Mouse (Mus musculus): ENCODE results near the gene Rab11fip3. TPM values are rescaled to one million over a fixed set of nuclear protein-coding genes. Genes with fewer than 3 reads are reported as not detected.

Gene Rab11fip3
- polyA plus RNA-seq, 1 experiment: 26.2 TPM

- Histone ChIP-seq H3K27ac (ENCODE audit: control insufficient read depth, insufficient read depth, low read length) (no peak overlapping the region), H3K4me3 (ENCODE audit: control insufficient read depth, insufficient read depth, low read length) (no peak overlapping the region), H3K27me3 (ENCODE audit: control insufficient read depth, insufficient read depth, low read length) (no peaks in the 10 kb centered on the region), H3K4me1 (replicated peaks; ENCODE audit: control insufficient read depth, insufficient read depth, low read length) (peaks cover 7% of the 10 kb centered on the region), H3K36me3 (ENCODE audit: control insufficient read depth, insufficient read depth, low read length) (no peaks in the 10 kb centered on the region)
- 88% methylated on average over 5 of the region's 5 CpGs for WGBS
- TF ChIP-seq CTCF (IDR thresholded peaks at IDR 0.05; ENCODE audit: borderline replicate concordance, control insufficient read depth, extremely low read depth, insufficient read depth, low read length, poor library complexity) (no peak), POLR2A (IDR thresholded peaks at IDR 0.05; ENCODE audit: control insufficient read depth, extremely low read depth, insufficient read depth, low read length, poor library complexity) (no peak)
- no peak for DNase-seq
Observed at GRCm38 (mm10) chr17:25979829-25980738, 89.3 kb downstream of the Rab11fip3 start.

- H3K27ac ChIP-seq (ENCODE audit: control insufficient read depth, insufficient read depth, low read length): no peak overlapping the region
- H3K4me1 ChIP-seq (replicated peaks; ENCODE audit: control insufficient read depth, insufficient read depth, low read length): no peaks in the 10 kb centered on the region
- no peak for DNase-seq
- TF ChIP-seq POLR2A (IDR thresholded peaks at IDR 0.05; ENCODE audit: control insufficient read depth, extremely low read depth, insufficient read depth, low read length, poor library complexity) (no peak), CTCF (IDR thresholded peaks at IDR 0.05; ENCODE audit: borderline replicate concordance, control insufficient read depth, extremely low read depth, insufficient read depth, low read length, poor library complexity) (no peak)
- H3K27me3 ChIP-seq (ENCODE audit: control insufficient read depth, insufficient read depth, low read length): no peaks in the 10 kb centered on the region
- no peak overlapping the region for H3K4me3 ChIP-seq (ENCODE audit: control insufficient read depth, insufficient read depth, low read length)
- 74% methylated on average over 4 of the region's 4 CpGs for WGBS
- H3K36me3 ChIP-seq (ENCODE audit: control insufficient read depth, insufficient read depth, low read length): no peaks in the 10 kb centered on the region
Observed at GRCm38 (mm10) chr17:25970954-25971707, 98.2 kb downstream of the Rab11fip3 start.

DNA sequence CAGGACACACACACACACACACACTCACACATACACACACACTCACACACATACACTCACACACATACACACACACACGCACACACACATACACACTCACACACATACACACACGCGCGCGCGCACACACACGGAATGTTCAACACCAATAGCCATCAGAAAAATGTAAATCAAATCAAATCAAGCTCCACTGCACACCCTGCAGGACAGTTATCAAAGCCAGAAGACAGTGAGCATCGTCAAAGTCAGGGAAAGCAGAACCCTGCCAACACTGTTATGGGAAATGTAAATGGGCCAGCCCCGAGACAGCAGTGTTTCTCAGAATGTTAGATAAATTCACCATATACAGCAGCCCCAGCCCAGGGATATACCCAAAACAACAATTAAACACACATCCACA lies 98.9 kb downstream of the Rab11fip3 start:
- H3K4me3 ChIP-seq (ENCODE audit: control insufficient read depth, insufficient read depth, low read length): no peak overlapping the region
- H3K4me1 ChIP-seq (replicated peaks; ENCODE audit: control insufficient read depth, insufficient read depth, low read length): no peaks in the 10 kb centered on the region
- no peak overlapping the region for H3K27ac ChIP-seq (ENCODE audit: control insufficient read depth, insufficient read depth, low read length)
- H3K27me3 ChIP-seq (ENCODE audit: control insufficient read depth, insufficient read depth, low read length): no peaks in the 10 kb centered on the region
- no peak for DNase-seq
- whole genome bisulfite sequencing: 93% methylated on average over 9 of the region's 9 CpGs
- TF ChIP-seq POLR2A (IDR thresholded peaks at IDR 0.05; ENCODE audit: control insufficient read depth, extremely low read depth, insufficient read depth, low read length, poor library complexity): no peak
- no peak for TF ChIP-seq CTCF (IDR thresholded peaks at IDR 0.05; ENCODE audit: borderline replicate concordance, control insufficient read depth, extremely low read depth, insufficient read depth, low read length, poor library complexity)
- no peaks in the 10 kb centered on the region for H3K36me3 ChIP-seq (ENCODE audit: control insufficient read depth, insufficient read depth, low read length)

DNA sequence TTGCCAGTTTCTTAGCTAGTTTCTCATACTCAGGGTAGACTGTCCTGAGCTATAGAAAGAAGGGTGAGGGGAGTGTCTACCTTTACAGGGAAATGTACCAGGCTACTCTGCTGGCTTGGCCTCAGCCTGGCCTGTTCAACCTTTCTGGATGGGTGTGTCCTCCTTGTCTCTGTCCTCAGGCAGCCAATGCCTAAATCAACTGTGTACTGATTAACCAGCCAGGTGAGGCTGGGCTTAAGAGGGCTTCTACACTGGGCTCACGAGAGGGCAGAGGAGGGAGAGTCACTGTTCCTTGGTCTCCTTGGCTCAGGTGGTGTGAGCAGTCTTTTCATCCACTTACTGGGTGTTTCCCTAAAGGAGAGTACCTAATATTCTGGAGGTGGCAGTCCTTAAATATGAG lies 101.2 kb downstream of the Rab11fip3 start:
- Histone ChIP-seq H3K27ac (ENCODE audit: control insufficient read depth, insufficient read depth, low read length) (no peak overlapping the region), H3K36me3 (ENCODE audit: control insufficient read depth, insufficient read depth, low read length) (no peaks in the 10 kb centered on the region), H3K4me1 (replicated peaks; ENCODE audit: control insufficient read depth, insufficient read depth, low read length) (no peaks in the 10 kb centered on the region), H3K4me3 (ENCODE audit: control insufficient read depth, insufficient read depth, low read length) (no peak overlapping the region), H3K27me3 (ENCODE audit: control insufficient read depth, insufficient read depth, low read length) (no peaks in the 10 kb centered on the region)
- TF ChIP-seq POLR2A (IDR thresholded peaks at IDR 0.05; ENCODE audit: control insufficient read depth, extremely low read depth, insufficient read depth, low read length, poor library complexity) (no peak), CTCF (IDR thresholded peaks at IDR 0.05; ENCODE audit: borderline replicate concordance, control insufficient read depth, extremely low read depth, insufficient read depth, low read length, poor library complexity) (no peak)
- DNase-seq: no peak
- 92% methylated on average over 1 of the region's 1 CpGs for WGBS

- H3K36me3 ChIP-seq (ENCODE audit: control insufficient read depth, insufficient read depth, low read length): no peaks in the 10 kb centered on the region
- no peak overlapping the region for H3K4me3 ChIP-seq (ENCODE audit: control insufficient read depth, insufficient read depth, low read length)
- no peak for DNase-seq
- H3K4me1 ChIP-seq (replicated peaks; ENCODE audit: control insufficient read depth, insufficient read depth, low read length): no peaks in the 10 kb centered on the region
- no peak overlapping the region for H3K27ac ChIP-seq (ENCODE audit: control insufficient read depth, insufficient read depth, low read length)
- WGBS: 83% methylated on average over 3 of the region's 3 CpGs
- TF ChIP-seq POLR2A (IDR thresholded peaks at IDR 0.05; ENCODE audit: control insufficient read depth, extremely low read depth, insufficient read depth, low read length, poor library complexity): no peak
- no peak for TF ChIP-seq CTCF (IDR thresholded peaks at IDR 0.05; ENCODE audit: borderline replicate concordance, control insufficient read depth, extremely low read depth, insufficient read depth, low read length, poor library complexity)
- H3K27me3 ChIP-seq (ENCODE audit: control insufficient read depth, insufficient read depth, low read length): no peaks in the 10 kb centered on the region
Observed at GRCm38 (mm10) chr17:25967652-25968051, 101.7 kb downstream of the Rab11fip3 start.

- Histone ChIP-seq H3K27ac (ENCODE audit: control insufficient read depth, insufficient read depth, low read length) (no peak overlapping the region), H3K4me3 (ENCODE audit: control insufficient read depth, insufficient read depth, low read length) (no peak overlapping the region), H3K27me3 (ENCODE audit: control insufficient read depth, insufficient read depth, low read length) (no peaks in the 10 kb centered on the region; the same call in 1 of the 2 replicates), H3K36me3 (ENCODE audit: control insufficient read depth, insufficient read depth, low read length) (no peaks in the 10 kb centered on the region), H3K4me1 (replicated peaks; ENCODE audit: control insufficient read depth, insufficient read depth, low read length) (no peaks in the 10 kb centered on the region)
- 95% methylated on average over 7 of the region's 7 CpGs for WGBS
- TF ChIP-seq CTCF (IDR thresholded peaks at IDR 0.05; ENCODE audit: borderline replicate concordance, control insufficient read depth, extremely low read depth, insufficient read depth, low read length, poor library complexity) (no peak), POLR2A (IDR thresholded peaks at IDR 0.05; ENCODE audit: control insufficient read depth, extremely low read depth, insufficient read depth, low read length, poor library complexity) (no peak)
- no peak for DNase-seq
Observed at GRCm38 (mm10) chr17:25964271-25964670, 105.1 kb downstream of the Rab11fip3 start.
